Mouse (Mus musculus) megakaryocyte, adult 5-6 weeks (primary cell): Measurements from ENCODE around the gene Dcbld2. TPM values are rescaled to one million over a fixed set of nuclear protein-coding genes. Genes with fewer than 3 reads are reported as not detected.

ENCODE experiments used
- ATAC-seq: 2 replicates; pipeline ENCODE4 v1.8.0; 2016; ENCODE audit warnings: mild to moderate bottlenecking, inconsistent platforms; ENCODE audit not compliant: poor library complexity, severe bottlenecking
- total RNA-seq, 2 experiments: library from RNA; stranded (forward) in 1 of 2; stranded (reverse) in 1 of 2; fragments of 153-499, 151-499 nt in 1 of 2; fragments of 221-1000, 200-1000 nt in 1 of 2; gene quantifications; 2 replicates each; pipeline versions ENCODE4 v1.2.3 to v1.2.4; 2015 to 2017

Gene Dcbld2
- 0.50 and 0.62 TPM in 2 replicates for total RNA-seq (2015)
- 0.45 and 0.59 TPM in 2 replicates for total RNA-seq (2017)

DNA sequence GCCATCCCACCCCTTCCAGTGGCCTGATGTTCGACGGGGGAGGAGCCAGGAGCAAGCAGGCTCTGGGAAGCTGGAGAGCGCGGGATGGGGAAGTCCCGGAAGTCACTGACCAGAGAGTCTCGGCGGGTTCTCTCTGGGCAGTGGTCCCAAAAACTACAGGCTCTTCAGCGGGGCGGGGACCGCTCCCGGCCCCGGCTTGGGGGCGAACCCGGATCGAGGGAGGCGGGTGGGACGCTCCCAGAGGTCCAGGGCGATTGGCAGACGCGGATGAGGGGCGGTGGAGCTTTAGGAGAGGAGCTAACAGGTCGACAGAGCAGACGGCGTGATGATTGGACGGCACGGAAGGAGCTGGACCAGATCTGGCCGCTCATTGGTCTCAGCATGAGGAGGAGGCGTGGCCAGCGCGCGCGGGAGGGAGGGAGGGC, at the start of gene Dcbld2:
Dcbld2 (plus strand) TSS at position 382 of the 425 bp plus-strand sequence.
- ATAC-seq, result peak; percentile 98

GRCm38 (mm10) chr16:58377170-58377569, 31.1 kb upstream of the Dcbld2 start:
- ATAC-seq, result no peak

- no peak for ATAC-seq
Measured at GRCm38 (mm10) chr16:58377756-58378503, 30.3 kb upstream of the Dcbld2 start.

- ATAC-seq, result no peak
Measured at GRCm38 (mm10) chr16:58386241-58386757, 21.9 kb upstream of the Dcbld2 start.

- no peak for ATAC-seq
Measured at GRCm38 (mm10) chr16:58389143-58389755, 19.0 kb upstream of the Dcbld2 start.

- ATAC-seq, result no peak
Measured at GRCm38 (mm10) chr16:58393036-58393435, 15.2 kb upstream of the Dcbld2 start.

DNA sequence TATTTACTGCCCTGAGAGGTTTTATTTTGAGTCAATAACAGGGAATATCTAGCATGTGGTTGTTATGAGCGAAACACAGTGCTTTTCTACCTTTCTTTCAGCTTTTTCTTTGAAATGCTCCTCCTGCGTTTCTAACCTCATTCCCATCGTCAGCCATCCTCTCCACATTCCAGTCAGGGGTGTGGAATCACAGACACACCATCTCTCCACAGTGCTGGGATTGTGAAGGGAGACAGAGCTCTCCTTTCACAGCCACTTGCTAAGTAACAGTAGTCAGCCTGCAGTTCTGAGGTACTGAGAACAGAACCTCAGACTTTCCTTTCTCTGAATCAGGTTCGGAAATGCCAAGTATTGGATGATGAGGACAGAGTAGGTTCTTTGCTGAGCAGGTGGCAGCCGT, 14.1 kb upstream of the Dcbld2 start:
- no peak for ATAC-seq

DNA sequence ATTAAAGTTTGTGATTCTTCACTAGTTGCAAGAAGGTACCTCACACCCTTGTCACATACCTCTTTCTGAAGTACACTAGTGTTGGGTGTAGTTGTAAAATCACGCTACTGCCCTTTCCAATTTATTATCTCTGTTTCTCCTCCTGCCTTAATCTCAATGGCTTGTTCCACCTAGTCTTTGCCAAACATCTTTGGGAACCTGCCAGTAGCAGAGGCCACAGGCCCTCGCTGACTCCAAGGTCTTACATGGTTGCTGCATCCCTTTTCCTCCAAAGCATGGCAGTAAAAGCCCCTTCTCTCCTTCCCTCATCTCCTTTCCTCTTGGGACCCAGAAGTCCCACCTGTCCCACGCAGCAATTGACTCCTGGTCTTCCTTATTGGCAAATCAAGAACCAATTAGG, 9.6 kb upstream of the Dcbld2 start:
- no peak for ATAC-seq

GRCm38 (mm10) chr16:58401079-58401478, 7.2 kb upstream of the Dcbld2 start:
- no peak for ATAC-seq

- ATAC-seq, result no peak
Measured at GRCm38 (mm10) chr16:58404665-58405064, 3.6 kb upstream of the Dcbld2 start.

- no peak for ATAC-seq
Measured at GRCm38 (mm10) chr16:58405271-58405670, 3.0 kb upstream of the Dcbld2 start.

DNA sequence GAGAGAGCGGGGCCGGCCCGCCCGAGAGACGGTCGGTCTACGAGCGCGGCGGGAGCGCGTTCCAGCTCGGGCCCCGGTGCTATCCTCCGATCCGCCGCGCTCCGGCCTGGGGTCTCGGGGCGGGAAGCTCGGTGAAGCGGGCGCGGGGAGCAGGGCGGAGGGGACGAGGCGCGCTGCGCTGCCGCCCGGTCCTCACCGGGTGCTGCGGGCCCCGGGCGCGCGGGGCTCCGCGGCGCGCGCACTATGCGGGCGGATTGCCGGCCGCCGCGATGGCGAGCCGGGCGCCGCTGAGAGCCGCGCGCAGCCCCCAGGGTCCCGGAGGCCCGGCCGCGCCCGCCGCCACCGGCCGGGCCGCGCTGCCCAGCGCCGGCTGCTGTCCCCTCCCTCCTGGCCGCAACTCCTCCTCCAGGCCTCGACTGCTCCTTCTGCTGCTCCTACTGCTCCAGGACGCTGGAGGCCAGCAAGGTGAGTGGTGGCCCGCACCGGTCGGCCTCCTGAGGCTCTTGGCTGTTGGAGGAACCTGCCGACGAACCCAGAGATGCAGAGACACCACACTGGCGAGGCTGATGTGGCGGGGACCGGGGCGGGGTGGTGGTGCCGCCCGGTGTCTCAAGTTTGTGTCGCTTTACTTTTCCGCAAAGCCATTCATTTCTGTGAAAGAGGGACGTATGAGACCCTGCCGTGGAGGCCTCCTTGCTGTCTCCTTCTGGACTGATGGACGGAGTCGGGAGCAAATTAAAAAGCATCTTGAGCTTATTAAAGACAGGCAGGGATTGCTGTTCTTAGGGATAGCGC, 441 bp downstream of the Dcbld2 start:
- ATAC-seq, result peak; percentile 17

DNA sequence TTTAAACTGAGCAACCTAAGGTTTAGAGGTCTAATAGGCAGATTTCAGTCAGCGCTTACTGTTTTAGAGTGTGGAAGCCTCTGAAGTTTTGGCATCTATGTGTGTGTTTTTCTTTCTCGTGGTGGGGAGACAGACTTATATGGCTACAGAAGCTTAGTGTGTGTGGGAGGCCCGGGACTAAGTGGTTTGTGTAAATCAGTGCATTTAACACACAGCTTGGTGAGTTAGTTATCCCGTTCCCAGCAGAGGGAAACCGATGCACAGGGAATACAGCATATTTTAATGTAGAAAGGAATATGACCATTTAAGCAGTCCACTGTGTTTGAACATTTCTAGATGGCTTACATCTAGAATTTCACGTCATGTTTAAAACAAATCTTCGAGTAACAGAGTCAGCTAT, 1.6 kb downstream of the Dcbld2 start:
- no peak for ATAC-seq

DNA sequence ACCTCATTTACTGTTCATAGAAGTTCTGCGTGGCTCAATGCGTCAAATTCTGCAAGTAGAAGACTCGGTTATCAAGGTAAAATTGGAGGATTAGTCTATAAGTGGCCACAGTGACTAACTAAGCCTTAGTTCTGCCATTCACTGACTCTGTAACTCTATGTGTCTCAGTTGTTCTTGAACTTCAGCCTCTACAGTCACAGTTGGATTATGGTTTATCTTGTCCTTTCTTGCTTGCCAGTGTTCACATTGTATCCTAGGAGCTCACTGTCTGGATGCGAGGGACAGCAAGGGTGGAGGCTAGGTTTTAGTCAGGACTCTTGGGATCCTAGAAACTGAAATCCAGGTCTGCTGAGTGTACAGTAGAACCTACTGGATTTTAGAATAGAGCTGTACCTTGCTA, 6.6 kb downstream of the Dcbld2 start:
- ATAC-seq, result no peak

GRCm38 (mm10) chr16:58415500-58415899, 7.3 kb downstream of the Dcbld2 start:
- ATAC-seq, result no peak

DNA sequence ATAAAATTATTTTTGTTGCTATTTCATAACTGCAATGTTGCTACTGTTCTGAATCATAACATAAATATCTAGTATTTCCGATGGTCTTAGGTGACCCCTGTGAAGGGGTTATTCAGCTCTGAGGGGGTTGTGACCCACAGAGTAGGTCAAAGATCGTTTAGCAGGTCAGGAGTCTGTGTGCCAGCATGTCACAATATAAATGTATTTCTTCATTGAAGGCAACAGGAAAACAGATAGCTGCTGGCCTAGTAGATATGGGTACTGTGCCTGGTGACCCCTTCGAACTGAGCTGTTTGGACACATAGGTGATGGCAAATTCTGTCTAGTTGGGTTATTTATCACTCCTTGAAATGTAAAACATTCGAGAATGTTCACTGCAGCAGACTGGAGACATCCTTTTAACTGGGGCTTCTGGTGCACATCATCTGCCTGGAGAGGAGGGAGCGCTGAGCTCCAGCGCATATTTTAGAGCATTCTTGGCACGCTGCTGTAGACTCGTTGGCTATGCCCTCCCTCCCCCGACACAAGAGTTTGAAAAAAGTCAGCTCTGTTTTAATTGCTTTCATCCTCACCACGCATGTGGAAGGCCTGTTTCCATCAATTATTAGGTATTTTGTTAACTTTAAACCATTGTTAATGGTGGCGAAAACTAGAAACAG, 13.6 kb downstream of the Dcbld2 start:
- no peak for ATAC-seq

GRCm38 (mm10) chr16:58430246-58430645, 22.0 kb downstream of the Dcbld2 start:
- ATAC-seq, result no peak

GRCm38 (mm10) chr16:58432384-58432783, 24.1 kb downstream of the Dcbld2 start:
- ATAC-seq, result no peak

- ATAC-seq, result peak; percentile 56
Measured at GRCm38 (mm10) chr16:58444735-58445134, 36.5 kb downstream of the Dcbld2 start.

DNA sequence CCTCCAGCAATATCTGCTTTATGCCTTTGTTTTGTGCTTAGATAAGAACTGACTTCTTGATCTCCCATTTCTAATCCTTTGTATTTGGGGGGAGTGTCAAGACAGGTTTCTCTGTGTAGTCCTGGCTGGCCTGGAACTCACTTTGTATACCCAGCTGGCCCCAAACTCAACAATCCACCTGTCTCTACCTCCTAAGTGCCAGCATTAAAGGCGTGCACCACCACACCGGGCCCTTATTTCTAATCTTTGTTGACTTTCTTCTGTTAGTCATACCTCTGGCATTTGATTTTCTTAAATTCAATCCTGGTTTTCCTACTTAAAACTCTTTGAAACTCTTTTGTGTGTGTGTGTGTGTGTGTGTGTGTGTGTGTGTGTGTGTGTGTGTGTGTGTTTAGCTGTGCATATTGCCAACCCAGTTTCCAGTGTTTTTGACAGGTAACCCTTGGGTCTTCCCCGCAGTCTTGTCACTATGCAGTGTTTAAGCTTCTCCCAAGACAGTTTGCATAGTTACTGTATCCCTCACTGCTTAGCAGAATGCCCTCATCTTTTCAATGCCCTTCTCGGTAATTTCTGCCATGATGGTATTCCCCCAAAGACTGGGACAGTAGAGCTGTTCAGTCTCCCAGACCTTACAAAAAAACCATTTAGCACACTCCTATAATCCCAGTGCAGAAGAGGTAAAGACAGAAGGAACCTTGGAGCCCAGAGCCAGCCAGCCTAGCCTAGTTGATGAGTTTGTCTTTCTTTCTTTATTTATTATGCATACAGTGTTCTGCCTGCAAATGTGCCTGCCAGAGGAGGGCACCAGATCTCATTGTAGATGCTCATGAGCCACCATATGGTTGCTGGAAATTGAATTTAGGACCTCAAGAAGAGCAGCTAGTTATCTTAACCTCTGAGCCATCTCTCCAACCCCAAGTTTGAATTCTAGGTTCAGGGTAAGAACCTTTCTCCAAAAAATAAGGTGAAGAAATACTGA, 38.3 kb downstream of the Dcbld2 start:
- no peak for ATAC-seq
